Mouse (Mus musculus): ENCODE results near the gene Cttn. TPM values are rescaled to one million over a fixed set of nuclear protein-coding genes. Genes with fewer than 3 reads are reported as not detected.

Gene Cttn
- polyA plus RNA-seq, 1 experiment, result 120 TPM

DNA sequence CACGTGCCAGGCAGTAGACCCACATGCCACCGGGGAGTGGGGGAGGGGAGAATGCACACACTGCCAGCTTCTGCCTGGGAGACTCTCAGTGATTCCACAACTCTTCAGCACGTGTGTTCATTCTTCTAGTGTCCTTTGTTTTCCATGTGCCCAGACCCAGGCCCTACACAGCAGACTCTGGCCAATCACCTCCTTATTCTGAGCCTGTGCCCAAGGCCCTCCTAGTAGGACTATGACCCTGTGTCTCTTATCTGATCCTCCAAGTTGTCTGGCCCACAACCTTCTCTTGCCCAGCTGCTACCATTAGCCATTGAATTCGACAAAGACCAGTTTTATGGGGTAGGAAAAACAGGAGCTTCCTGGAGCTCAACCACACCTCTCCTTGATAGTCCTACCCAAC, 68.3 kb downstream of the Cttn start:
- Histone ChIP-seq H3ac (ENCODE audit: control insufficient read depth, insufficient read length) (no peak overlapping the region), H3K4me3 (no peak overlapping the region), H3K79me2 (ENCODE audit: control insufficient read depth, insufficient read depth) (no peaks in the 10 kb centered on the region)

GRCm38 (mm10) chr7:144391727-144392126, 79.1 kb downstream of the Cttn start:
- Histone ChIP-seq H3K4me2 (ENCODE audit: low read depth) (no peak overlapping the region), H3K27me3 (ENCODE audit: control insufficient read depth, insufficient read depth, insufficient read length) (peaks cover 4% of the 10 kb centered on the region), H3K79me2 (ENCODE audit: control insufficient read depth, insufficient read depth) (no peaks in the 10 kb centered on the region), H3ac (ENCODE audit: control insufficient read depth, insufficient read length) (no peak overlapping the region), H3K4me3 (no peak overlapping the region), H3K36me3 (ENCODE audit: control insufficient read depth, insufficient read depth) (no peaks in the 10 kb centered on the region)
- TF ChIP-seq E2F4 (IDR thresholded peaks at IDR 0.05; ENCODE audit: insufficient read depth) (no peak), POLR2A (IDR thresholded peaks at IDR 0.05; ENCODE audit: insufficient read length, low read depth) (no peak), SRF (IDR thresholded peaks at IDR 0.05; ENCODE audit: control insufficient read depth, insufficient read length, low read depth) (no peak), MYOD1 (IDR thresholded peaks at IDR 0.05; ENCODE audit: control insufficient read depth in 1 of 3, insufficient read length in 2 of 3, low read depth in 2 of 3) (no peak), TCF12 (IDR thresholded peaks at IDR 0.05; ENCODE audit: insufficient read depth, poor library complexity, severe bottlenecking) (no peak)

More for the DNA sequence above, 68.3 kb downstream of the Cttn start:
- no peaks in the 10 kb centered on the region for H3K36me3 ChIP-seq (ENCODE audit: control insufficient read depth, insufficient read depth)
- no peak for TF ChIP-seq MYOD1 (IDR thresholded peaks at IDR 0.05; ENCODE audit: control insufficient read depth in 1 of 3, insufficient read length in 2 of 3, low read depth in 2 of 3)
- no peak for TF ChIP-seq SRF (IDR thresholded peaks at IDR 0.05; ENCODE audit: control insufficient read depth, insufficient read length, low read depth)
- TF ChIP-seq CEBPB (IDR thresholded peaks at IDR 0.05; ENCODE audit: insufficient read depth, poor library complexity, severe bottlenecking), result no peak
- TF ChIP-seq E2F4 (IDR thresholded peaks at IDR 0.05; ENCODE audit: insufficient read depth), result no peak
- no peak for TF ChIP-seq TCF12 (IDR thresholded peaks at IDR 0.05; ENCODE audit: insufficient read depth, poor library complexity, severe bottlenecking)
- no peak for TF ChIP-seq REST (IDR thresholded peaks at IDR 0.05; ENCODE audit: insufficient read depth, insufficient read length)
- no peak for TF ChIP-seq TCF3 (IDR thresholded peaks at IDR 0.05; ENCODE audit: insufficient read length, low read depth)
- TF ChIP-seq POLR2A (IDR thresholded peaks at IDR 0.05; ENCODE audit: insufficient read length, low read depth), result no peak
- no peak for TF ChIP-seq USF1 (IDR thresholded peaks at IDR 0.05; ENCODE audit: low read depth)
- no peak for TF ChIP-seq MYOG (IDR thresholded peaks at IDR 0.05; ENCODE audit: control insufficient read depth in 1 of 3, insufficient read depth in 1 of 3, insufficient read length in 2 of 3, low read depth in 2 of 3)
- TF ChIP-seq MAX (IDR thresholded peaks at IDR 0.05; ENCODE audit: low read depth), result no peak
- no peak for TF ChIP-seq POLR2AphosphoS2 (IDR thresholded peaks at IDR 0.05; ENCODE audit: insufficient read length, low read depth)
- peaks cover 1% of the 10 kb centered on the region for H3K27me3 ChIP-seq (ENCODE audit: control insufficient read depth, insufficient read depth, insufficient read length)
- H3K4me2 ChIP-seq (ENCODE audit: low read depth), result no peak overlapping the region

GRCm38 (mm10) chr7:144390676-144391075, 80.1 kb downstream of the Cttn start:
- no peak overlapping the region for H3ac ChIP-seq (ENCODE audit: control insufficient read depth, insufficient read length)

DNA sequence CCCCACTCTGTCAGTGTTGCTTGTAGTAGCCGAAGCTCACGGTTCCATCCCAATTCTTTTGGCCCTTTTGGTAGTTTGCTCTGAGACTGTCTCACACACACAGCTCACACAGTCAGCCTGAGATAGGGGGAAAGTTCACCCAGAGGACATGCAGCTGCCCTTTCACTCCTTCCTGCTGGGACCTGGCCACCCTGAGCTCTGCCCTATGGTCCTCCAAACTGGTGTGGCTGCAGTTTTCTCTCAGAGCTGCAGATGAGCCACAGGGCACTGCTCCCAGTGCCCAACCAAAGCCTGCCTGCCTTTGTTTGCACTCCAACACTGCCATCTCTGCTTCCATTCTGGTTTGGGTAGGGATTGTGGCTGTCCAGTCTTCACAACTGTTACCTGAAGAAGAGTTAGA, 81.1 kb downstream of the Cttn start:
- Histone ChIP-seq H3K36me3 (ENCODE audit: control insufficient read depth, insufficient read depth) (no peaks in the 10 kb centered on the region), H3K4me3 (no peak overlapping the region), H3K79me2 (ENCODE audit: control insufficient read depth, insufficient read depth) (no peaks in the 10 kb centered on the region), H3ac (ENCODE audit: control insufficient read depth, insufficient read length) (no peak overlapping the region), H3K27me3 (ENCODE audit: control insufficient read depth, insufficient read depth, insufficient read length) (no peaks in the 10 kb centered on the region), H3K4me2 (ENCODE audit: low read depth) (no peak overlapping the region)
- TF ChIP-seq MYOG (IDR thresholded peaks at IDR 0.05; ENCODE audit: control insufficient read depth in 1 of 3, insufficient read depth in 1 of 3, insufficient read length in 2 of 3, low read depth in 2 of 3), result no peak
- TF ChIP-seq TCF3 (IDR thresholded peaks at IDR 0.05; ENCODE audit: insufficient read length, low read depth), result no peak
- no peak for TF ChIP-seq REST (IDR thresholded peaks at IDR 0.05; ENCODE audit: insufficient read depth, insufficient read length)
- TF ChIP-seq MYOD1 (IDR thresholded peaks at IDR 0.05; ENCODE audit: control insufficient read depth in 1 of 3, insufficient read length in 2 of 3, low read depth in 2 of 3), result no peak
- TF ChIP-seq POLR2AphosphoS2 (IDR thresholded peaks at IDR 0.05; ENCODE audit: insufficient read length, low read depth), result no peak
- TF ChIP-seq SRF (IDR thresholded peaks at IDR 0.05; ENCODE audit: control insufficient read depth, insufficient read length, low read depth), result no peak
- no peak for TF ChIP-seq POLR2A (IDR thresholded peaks at IDR 0.05; ENCODE audit: insufficient read length, low read depth)
- no peak for TF ChIP-seq CEBPB (IDR thresholded peaks at IDR 0.05; ENCODE audit: insufficient read depth, poor library complexity, severe bottlenecking)
- no peak for TF ChIP-seq USF1 (IDR thresholded peaks at IDR 0.05; ENCODE audit: low read depth)
- no peak for TF ChIP-seq TCF12 (IDR thresholded peaks at IDR 0.05; ENCODE audit: insufficient read depth, poor library complexity, severe bottlenecking)
- no peak for TF ChIP-seq MAX (IDR thresholded peaks at IDR 0.05; ENCODE audit: low read depth)
- TF ChIP-seq E2F4 (IDR thresholded peaks at IDR 0.05; ENCODE audit: insufficient read depth), result no peak

More at GRCm38 (mm10) chr7:144390676-144391075, 80.1 kb downstream of the Cttn start:
- Histone ChIP-seq H3K79me2 (ENCODE audit: control insufficient read depth, insufficient read depth) (no peaks in the 10 kb centered on the region), H3K27me3 (ENCODE audit: control insufficient read depth, insufficient read depth, insufficient read length) (peaks cover 4% of the 10 kb centered on the region), H3K4me2 (ENCODE audit: low read depth) (no peak overlapping the region), H3K4me3 (no peak overlapping the region), H3K36me3 (ENCODE audit: control insufficient read depth, insufficient read depth) (no peaks in the 10 kb centered on the region)
- no peak for TF ChIP-seq E2F4 (IDR thresholded peaks at IDR 0.05; ENCODE audit: insufficient read depth)
- TF ChIP-seq TCF12 (IDR thresholded peaks at IDR 0.05; ENCODE audit: insufficient read depth, poor library complexity, severe bottlenecking), result no peak
- TF ChIP-seq USF1 (IDR thresholded peaks at IDR 0.05; ENCODE audit: low read depth), result no peak
- TF ChIP-seq MYOG (IDR thresholded peaks at IDR 0.05; ENCODE audit: control insufficient read depth in 1 of 3, insufficient read depth in 1 of 3, insufficient read length in 2 of 3, low read depth in 2 of 3), result no peak
- TF ChIP-seq MAX (IDR thresholded peaks at IDR 0.05; ENCODE audit: low read depth), result no peak
- no peak for TF ChIP-seq POLR2A (IDR thresholded peaks at IDR 0.05; ENCODE audit: insufficient read length, low read depth)
- no peak for TF ChIP-seq MYOD1 (IDR thresholded peaks at IDR 0.05; ENCODE audit: control insufficient read depth in 1 of 3, insufficient read length in 2 of 3, low read depth in 2 of 3)
- TF ChIP-seq TCF3 (IDR thresholded peaks at IDR 0.05; ENCODE audit: insufficient read length, low read depth), result no peak

DNA sequence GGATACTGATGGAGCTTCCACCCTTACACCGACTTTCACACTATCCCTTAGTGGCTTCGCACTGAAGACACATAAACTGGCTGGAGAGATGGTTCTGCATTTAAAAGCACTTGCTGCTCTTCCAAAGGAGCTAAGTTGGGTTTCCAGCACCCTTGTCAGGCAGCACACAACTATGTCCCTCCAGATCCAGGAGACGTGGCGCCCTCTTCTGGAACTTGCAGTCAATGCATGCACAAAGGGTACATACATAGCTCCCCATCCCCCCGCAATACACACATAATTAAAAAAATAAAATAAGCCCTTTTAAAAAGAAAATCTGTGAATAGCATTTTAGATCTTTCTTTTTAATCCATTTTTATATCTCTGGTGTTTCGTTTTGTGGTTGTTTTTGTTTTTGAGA, 83.3 kb downstream of the Cttn start:
- TF ChIP-seq MYOG (IDR thresholded peaks at IDR 0.05; ENCODE audit: control insufficient read depth in 1 of 3, insufficient read depth in 1 of 3, insufficient read length in 2 of 3, low read depth in 2 of 3) (no peak), MYOD1 (IDR thresholded peaks at IDR 0.05; ENCODE audit: control insufficient read depth in 1 of 3, insufficient read length in 2 of 3, low read depth in 2 of 3) (no peak), MAX (IDR thresholded peaks at IDR 0.05; ENCODE audit: low read depth) (no peak), E2F4 (IDR thresholded peaks at IDR 0.05; ENCODE audit: insufficient read depth) (no peak), CEBPB (IDR thresholded peaks at IDR 0.05; ENCODE audit: insufficient read depth, poor library complexity, severe bottlenecking) (no peak), POLR2A (IDR thresholded peaks at IDR 0.05; ENCODE audit: insufficient read length, low read depth) (no peak), USF1 (IDR thresholded peaks at IDR 0.05; ENCODE audit: low read depth) (no peak)
- Histone ChIP-seq H3K4me3 (no peak overlapping the region), H3K27me3 (ENCODE audit: control insufficient read depth, insufficient read depth, insufficient read length) (no peaks in the 10 kb centered on the region), H3K4me2 (ENCODE audit: low read depth) (no peak overlapping the region), H3K79me2 (ENCODE audit: control insufficient read depth, insufficient read depth) (no peaks in the 10 kb centered on the region), H3ac (ENCODE audit: control insufficient read depth, insufficient read length) (no peak overlapping the region), H3K36me3 (ENCODE audit: control insufficient read depth, insufficient read depth) (no peaks in the 10 kb centered on the region)
